Mouse (Mus musculus) C2C12 (cell line): ENCODE measurements around the gene Rrh.

ENCODE experiments used
- CEBPB ChIP-seq: IDR thresholded peaks from one replicate; pipeline ENCODE4 v1.6.1; 2011; ENCODE audit warnings: low read depth, mild to moderate bottlenecking, control low read depth, moderate library complexity
- CTCF ChIP-seq: IDR thresholded peaks from one replicate; pipeline ENCODE4 v1.5.1; 2011; ENCODE audit not compliant: control insufficient read depth, insufficient read depth, insufficient read length
- FOSL1 ChIP-seq: IDR thresholded peaks from one replicate; pipeline ENCODE4 v1.8.0; 2011; ENCODE audit warnings: mild to moderate bottlenecking, low read length; ENCODE audit not compliant: poor library complexity, insufficient read depth, severe bottlenecking
- MAX ChIP-seq: IDR thresholded peaks from one replicate; pipeline ENCODE4 v1.6.1; 2011; ENCODE audit warnings: mild to moderate bottlenecking, control low read depth
- MYOD1 ChIP-seq: IDR thresholded peaks from one replicate; pipeline ENCODE4 v1.6.1; 2011; ENCODE audit warnings: low read depth; ENCODE audit not compliant: control insufficient read depth, insufficient read length
- MYOG ChIP-seq: IDR thresholded peaks from one replicate; pipeline ENCODE4 v1.6.1; 2011; ENCODE audit not compliant: control insufficient read depth, insufficient read length; ENCODE audit errors: extremely low read depth
- USF1 ChIP-seq: IDR thresholded peaks from one replicate; pipeline ENCODE4 v1.6.1; 2011; ENCODE audit warnings: low read depth, mild to moderate bottlenecking, control low read depth, moderate library complexity

GRCm38 (mm10) chr3:129846846-129847245 is 24.5 kb upstream of the Rrh start:
- TF ChIP-seq CTCF (no peak), MYOG (no peak), USF1 (no peak), MAX (no peak), MYOD1 (no peak), CEBPB (no peak), FOSL1 (no peak)
